Mouse (Mus musculus) kidney, postnatal 0 days (tissue): ENCODE data around the gene Fsd1. TPM values are rescaled to one million over a fixed set of nuclear protein-coding genes. Genes with fewer than 3 reads are reported as not detected.
A peak's percentile ranks its signal among the peaks of the same experiment; 100 is the strongest.

ENCODE experiments used
- ATAC-seq: fragments of 200-750 bp; cut with Nextera tagmentation; replicated peaks from 2 replicates; pipeline ENCODE4 v1.8.0; 2017; ENCODE audit warnings: low read depth, moderate number of reproducible peaks, moderate TSS enrichment, moderate library complexity; ENCODE audit not compliant: low FRiP score
- DNase-seq: peaks from one replicate; pipeline ENCODE4 v3.0.0-alpha.2; 2016; ENCODE audit warnings: low spot score
- H3K27ac ChIP-seq: fragments of 300-500 bp; sonication (generic); 2 replicates; pipeline ENCODE4 v1.5.1; 2014; ENCODE audit warnings: mild to moderate bottlenecking
- H3K27me3 ChIP-seq: fragments of 300-500 bp; sonication (generic); 2 replicates; pipeline ENCODE4 v1.6.1; 2014; ENCODE audit warnings: low read length, mixed read lengths; ENCODE audit not compliant: insufficient read depth
- H3K36me3 ChIP-seq: fragments of 300-500 bp; sonication (generic); 2 replicates; pipeline ENCODE4 v1.6.1; 2014; ENCODE audit warnings: low read length, mixed read lengths; ENCODE audit not compliant: insufficient read depth
- H3K4me1 ChIP-seq: fragments of 300-500 bp; sonication (generic); replicated peaks from 2 replicates; pipeline ENCODE4 v1.6.1; 2014; ENCODE audit warnings: antibody characterized with exemption, low read length, mixed read lengths; ENCODE audit not compliant: insufficient read depth
- H3K4me2 ChIP-seq: fragments of 300-500 bp; sonication (generic); 2 replicates; pipeline ENCODE4 v1.6.1; 2014; ENCODE audit warnings: mild to moderate bottlenecking, low read length, moderate library complexity, mixed read lengths
- H3K4me3 ChIP-seq: fragments of 300-500 bp; sonication (generic); replicated peaks from 2 replicates; pipeline ENCODE4 v1.5.1; 2014; ENCODE audit warnings: low read depth, low read length
- H3K9ac ChIP-seq: fragments of 300-500 bp; sonication (generic); 2 replicates; pipeline ENCODE4 v1.6.1; 2014; ENCODE audit warnings: low read depth, low read length
- H3K9me3 ChIP-seq: fragments of 300-500 bp; sonication (generic); replicated peaks from 2 replicates; pipeline ENCODE4 v1.6.1; 2016; ENCODE audit warnings: low read length, inconsistent platforms, mixed read lengths
- CTCF ChIP-seq: IDR thresholded peaks from 2 replicates; pipeline ENCODE4 v1.5.1; 2016; ENCODE audit warnings: antibody characterized with exemption, low read depth, mild to moderate bottlenecking, moderate library complexity
- WGBS: fragments of 180-500 bp; shearing (Covaris S2); extraction: QIAGEN DNeasy Blood & Tissue Kit; methylation state at CpG from one replicate; pipeline ENCODE4 v1.1.7; 2014; 5-methylcytosine and 5-hydroxymethylcytosine counted together
- polyA plus RNA-seq: library from polyadenylated mRNA; unstranded; fragments of >200 nt; fragmentation: Nextera tagmentation; extraction: Ambion mirVana; gene quantifications from 2 replicates; pipeline ENCODE4 v1.2.1, GENCODE M21; 2015

Gene Fsd1
- polyA plus RNA-seq, 1 experiment from 2014 or later = 6.7 TPM

GRCm38 (mm10) chr17:55950601-55951000 lies 35.7 kb upstream of the Fsd1 start:
- Histone ChIP-seq H3K36me3 (no peaks in the 10 kb centered on the region), H3K4me2 (no peak overlapping the region), H3K9ac (no peak overlapping the region), H3K4me1 (no peaks in the 10 kb centered on the region), H3K27ac (no peak overlapping the region), H3K4me3 (no peak overlapping the region), H3K27me3 (no peaks in the 10 kb centered on the region), H3K9me3 (no peaks in the 10 kb centered on the region)
- 76% methylated on average over 9 of the region's 9 CpGs for WGBS
- no peak for ATAC-seq
- no peak for TF ChIP-seq CTCF
- DNase-seq = no peak

GRCm38 (mm10) chr17:55952041-55952440 lies 34.3 kb upstream of the Fsd1 start:
- Histone ChIP-seq H3K9ac (no peak overlapping the region), H3K27ac (no peak overlapping the region), H3K4me3 (no peak overlapping the region), H3K4me2 (no peak overlapping the region), H3K4me1 (no peaks in the 10 kb centered on the region), H3K27me3 (no peaks in the 10 kb centered on the region), H3K36me3 (no peaks in the 10 kb centered on the region), H3K9me3 (no peaks in the 10 kb centered on the region)
- ATAC-seq = no peak
- no peak for TF ChIP-seq CTCF
- no peak for DNase-seq

- no peaks in the 10 kb centered on the region for H3K36me3 ChIP-seq
- DNase-seq (no peak), ATAC-seq (no peak)
- H3K9ac ChIP-seq = no peak within 1 kb of the TSS
- WGBS = 68% methylated on average over 6 of the region's 6 CpGs
- no peak for TF ChIP-seq CTCF
- H3K27me3 ChIP-seq = no peaks in the 10 kb centered on the region
- no peak within 1 kb of the TSS for H3K4me2 ChIP-seq
- no peaks in the 10 kb centered on the region for H3K9me3 ChIP-seq
- no peak within 1 kb of the TSS for H3K27ac ChIP-seq
- no peaks in the 10 kb centered on the region for H3K4me1 ChIP-seq
- no peak within 1 kb of the TSS for H3K4me3 ChIP-seq
Observed at GRCm38 (mm10) chr17:55952447-55953027, 33.8 kb upstream of the Fsd1 start, which contains the start of gene Ebi3. Gene Ebi3, plus strand, starts transcription at chr17:55952640.

GRCm38 (mm10) chr17:55953751-55954150 lies 32.6 kb upstream of the Fsd1 start:
- DNase-seq = no peak
- Histone ChIP-seq H3K27ac (no peak overlapping the region), H3K9ac (no peak overlapping the region), H3K4me2 (no peak overlapping the region), H3K36me3 (no peaks in the 10 kb centered on the region), H3K9me3 (no peaks in the 10 kb centered on the region), H3K27me3 (no peaks in the 10 kb centered on the region), H3K4me1 (peaks cover 3% of the 10 kb centered on the region; the same call in 1 of the 2 replicates), H3K4me3 (no peak overlapping the region)
- TF ChIP-seq CTCF = no peak
- no peak for ATAC-seq
- 73% methylated on average over 6 of the region's 6 CpGs for WGBS

GRCm38 (mm10) chr17:55954229-55954628 lies 32.1 kb upstream of the Fsd1 start:
- Histone ChIP-seq H3K9ac (no peak overlapping the region), H3K27me3 (no peaks in the 10 kb centered on the region), H3K9me3 (no peaks in the 10 kb centered on the region), H3K4me1 (peaks cover 3% of the 10 kb centered on the region; the same call in 1 of the 2 replicates), H3K4me2 (no peak overlapping the region), H3K36me3 (no peaks in the 10 kb centered on the region), H3K4me3 (no peak overlapping the region), H3K27ac (no peak overlapping the region)
- DNase-seq = no peak
- 36% methylated on average over 16 of the region's 16 CpGs for WGBS
- ATAC-seq = no peak
- TF ChIP-seq CTCF = no peak

GRCm38 (mm10) chr17:55956129-55956528 lies 30.2 kb upstream of the Fsd1 start:
- Histone ChIP-seq H3K27me3 (no peaks in the 10 kb centered on the region), H3K4me1 (peaks cover 10% of the 10 kb centered on the region), H3K4me2 (peak overlapping the region; percentile 66), H3K4me3 (peak overlapping the region; percentile 28), H3K36me3 (no peaks in the 10 kb centered on the region), H3K9ac (0 out of 2 replicates have a peak overlapping the region, but pooled peaks have one; percentile 14), H3K9me3 (no peaks in the 10 kb centered on the region), H3K27ac (no peak overlapping the region)
- 4% methylated on average over 21 of the region's 26 CpGs for WGBS
- DNase-seq = peak; percentile 62
- TF ChIP-seq CTCF = no peak
- peak; percentile 41 for ATAC-seq

GRCm38 (mm10) chr17:55956591-55956990 lies 29.7 kb upstream of the Fsd1 start:
- H3K4me1 ChIP-seq = peaks cover 10% of the 10 kb centered on the region
- DNase-seq = no peak
- 39% methylated on average over 6 of the region's 6 CpGs for WGBS
- no peak for ATAC-seq
- peak overlapping the region; percentile 28; the same call in 1 of the 2 replicates for H3K4me3 ChIP-seq
- TF ChIP-seq CTCF = no peak
- H3K27me3 ChIP-seq = no peaks in the 10 kb centered on the region
- H3K36me3 ChIP-seq = no peaks in the 10 kb centered on the region
- H3K9ac ChIP-seq = 0 out of 2 replicates have a peak overlapping the region, but pooled peaks have one; percentile 14
- peak overlapping the region; percentile 66 for H3K4me2 ChIP-seq
- no peak overlapping the region for H3K27ac ChIP-seq
- H3K9me3 ChIP-seq = no peaks in the 10 kb centered on the region
